8 mouse cellular contexts compared by ENCODE assay signal in genomic region chr7:35647101-35647698, GRCm38 (mm10). TPM values are rescaled to one million over a fixed set of nuclear protein-coding genes. Genes with fewer than 3 reads are reported as not detected.
A peak's percentile ranks its signal among the peaks of the same experiment; 100 is the strongest.
DNase-seq lines count a peak whose midpoint lies in the region; ATAC-seq lines count a peak whose summit lies in the region.

TSS of gene Pdcd5 (minus strand) at chr7:35647521.

- peak within 1 kb of the TSS; percentile 61 for H3K4me2 ChIP-seq in intestine, embryonic 14.5 days (ENCODE audit: low read length)

- peak within 1 kb of the TSS; percentile 92 for H3K9ac ChIP-seq in intestine, embryonic 14.5 days (ENCODE audit: low read length)

- H3K27me3 ChIP-seq in intestine, embryonic 14.5 days (replicated peaks; ENCODE audit: control insufficient read depth, insufficient read depth, low read length), result no peaks in the 10 kb centered on the region

- peaks cover 38% of the 10 kb centered on the region for H3K36me3 ChIP-seq in intestine, embryonic 14.5 days (ENCODE audit: control insufficient read depth, insufficient read depth, low read length)

- peak within 1 kb of the TSS; percentile 90 for H3K4me3 ChIP-seq in intestine, embryonic 14.5 days (ENCODE audit: low read depth, low read length)

- peaks cover 6% of the 10 kb centered on the region; the same call in 1 of the 2 replicates for H3K4me1 ChIP-seq in intestine, embryonic 14.5 days (replicated peaks; ENCODE audit: control insufficient read depth, insufficient read depth, low read length)

- peak; percentile 89 for ATAC-seq in intestine, embryonic 14.5 days (replicated peaks; ENCODE audit: low FRiP score, low TSS enrichment, low read depth)

- H3K9me3 ChIP-seq in intestine, embryonic 14.5 days (ENCODE audit: control insufficient read depth, low read length), result no peaks in the 10 kb centered on the region

- DNase-seq in adrenal gland, adult 18-20 months (ENCODE audit: low spot score in 2 of 2), result peak; percentile 96 to 99
- peak; percentile 97 for DNase-seq in embryo, embryonic 11 days
- peak; percentile 95 for DNase-seq in gastrocnemius, postnatal 25 days
- DNase-seq in intestine, embryonic 14.5 days (ENCODE audit: low spot score), result peak; percentile 99
- peak; percentile 98 to 99 for DNase-seq in left cerebral cortex, postnatal 14 days (ENCODE audit: low spot score in 2 of 2)
- peak; percentile 98 for DNase-seq in mesoderm, embryonic 11.5 days (ENCODE audit: low read depth, low spot score)
- DNase-seq in right cerebral cortex, postnatal 36 days (ENCODE audit: low spot score in 2 of 2), result peak; percentile 95 to 96
- peak; percentile 93 for DNase-seq in yolk sac, embryonic 10.5 days (ENCODE audit: low spot score)

- WGBS in intestine, embryonic 14.5 days, result under 1% methylated on average over 64 of the region's 64 CpGs

- H3K27ac ChIP-seq in intestine, embryonic 14.5 days (ENCODE audit: low read depth), result peak within 1 kb of the TSS; percentile 73

- intact Hi-C loops in left cerebral cortex, postnatal 14 days (cut with DNase I), result no loop called here

RNA-seq across cellular contexts. Expression of gene Pdcd5, which starts in this region (rescaled TPM):
- total RNA-seq in adrenal gland, adult 18-20 months (2021), result 10 to 100 TPM; 75.9 to 76.2 TPM
- total RNA-seq in gastrocnemius, postnatal 25 days (2021), result 100 to 1,000 TPM; 110 to 118 TPM
- polyA plus RNA-seq in intestine, embryonic 14.5 days (2014; fragmentation: Nextera tagmentation; extraction: Ambion mirVana), result 260 and 278 TPM in 2 replicates
- total RNA-seq in left cerebral cortex, postnatal 14 days (2021), result 10 to 100 TPM; 88.7 to 89.2 TPM

Comparison
In these comparisons a context has a peak if more than half of its experiments do, and no peak if none do; other contexts are left out.
1. Peak in every context shown above with its lines: DNase-seq, ATAC-seq, H3K4me3 ChIP-seq and H3K27ac ChIP-seq.